ENCODE assay signal across 8 mouse cellular contexts in genomic region chr4:155491529-155492130, GRCm38 (mm10). TPM values are rescaled to one million over a fixed set of nuclear protein-coding genes. Genes with fewer than 3 reads are reported as not detected.
DNase-seq lines count a peak whose midpoint lies in the region; ATAC-seq and TF ChIP-seq lines count a peak whose summit lies in the region.

No protein-coding gene starts in this region.

- H3K4me3 ChIP-seq in heart, embryonic 14.5 days (ENCODE audit: control insufficient read depth in 1 of 2, insufficient read depth in 1 of 2, low read depth in 1 of 2, low read length in 2 of 2): peak overlapping the region; percentile 91 to 96
- H3K4me3 ChIP-seq in ES-E14 (ENCODE audit: insufficient read depth in 1 of 2, low read depth in 1 of 2, low read length in 2 of 2, poor library complexity in 1 of 2, severe bottlenecking in 1 of 2): peak overlapping the region; percentile 85 to 98
- H3K4me3 ChIP-seq in forebrain, embryonic 14.5 days (ENCODE audit: low read depth, low read length): peak overlapping the region; percentile 99
- H3K4me3 ChIP-seq in liver, embryonic 12.5 days: peak overlapping the region; percentile 99

- H3K36me3 ChIP-seq in heart, embryonic 14.5 days (ENCODE audit: control insufficient read depth, insufficient read depth, low read length): no peaks in the 10 kb centered on the region
- no peaks in the 10 kb centered on the region for H3K36me3 ChIP-seq in ES-E14 (ENCODE audit: control insufficient read depth, insufficient read depth, low read length, poor library complexity, severe bottlenecking)
- H3K36me3 ChIP-seq in forebrain, embryonic 14.5 days (ENCODE audit: control insufficient read depth, insufficient read depth, low read length): no peaks in the 10 kb centered on the region
- 0 out of 2 replicates have a peak, but pooled peaks cover 7% of the 10 kb centered on the region for H3K36me3 ChIP-seq in liver, embryonic 12.5 days

- in situ Hi-C loops in ES-E14 (cut with MboI; ENCODE audit: low sequenced_read_pairs in 2 of 2, unreplicated experiment in 2 of 2): no loop called here

- H3K4me2 ChIP-seq in heart, embryonic 14.5 days (ENCODE audit: low read length): peak overlapping the region; percentile 88
- H3K4me2 ChIP-seq in forebrain, embryonic 14.5 days (ENCODE audit: low read length): peak overlapping the region; percentile 77
- peak overlapping the region; percentile 100 for H3K4me2 ChIP-seq in liver, embryonic 12.5 days

- ATAC-seq in heart, embryonic 14.5 days (ENCODE audit: insufficient number of reproducible peaks, insufficient read depth, low FRiP score, low read depth): peak; percentile 31
- ATAC-seq in forebrain, embryonic 14.5 days: peak; percentile 57
- peak; percentile 33 for ATAC-seq in liver, embryonic 12.5 days

- peak overlapping the region; percentile 100 for H3K9ac ChIP-seq in heart, embryonic 14.5 days (ENCODE audit: low read length)
- peak overlapping the region; percentile 93 for H3K9ac ChIP-seq in ES-E14 (ENCODE audit: insufficient read depth, low read depth, low read length, poor library complexity, severe bottlenecking)
- peak overlapping the region; percentile 100 for H3K9ac ChIP-seq in forebrain, embryonic 14.5 days (ENCODE audit: low read length)
- H3K9ac ChIP-seq in liver, embryonic 12.5 days: peak overlapping the region; percentile 98

- DNase-seq in heart, postnatal 36 days: no peak
- DNase-seq in ES-E14 (ENCODE audit: low read depth, low spot score): no peak
- peak; percentile 44 for DNase-seq in forebrain, embryonic 14.5 days (ENCODE audit: low spot score)
- peak; percentile 54 for DNase-seq in retina, embryonic 14.5 days (ENCODE audit: low spot score)
- DNase-seq in left cerebral cortex, postnatal 4 days: no peak
- no peak for DNase-seq in gastrocnemius, adult 18-20 months (ENCODE audit: low spot score)

- H3K9me3 ChIP-seq in heart, embryonic 14.5 days (ENCODE audit: control insufficient read depth, low read length): no peaks in the 10 kb centered on the region
- no peaks in the 10 kb centered on the region for H3K9me3 ChIP-seq in ES-E14 (ENCODE audit: control insufficient read depth, insufficient read depth, low read depth, low read length)
- no peaks in the 10 kb centered on the region for H3K9me3 ChIP-seq in forebrain, embryonic 14.5 days (replicated peaks; ENCODE audit: control insufficient read depth, low read length)
- no peaks in the 10 kb centered on the region for H3K9me3 ChIP-seq in liver, embryonic 12.5 days (replicated peaks)

- H3K4me1 ChIP-seq in heart, embryonic 14.5 days (ENCODE audit: control insufficient read depth in 2 of 2, insufficient read depth in 2 of 2, low read length in 2 of 2): peaks cover 33 to 62% of the 10 kb centered on the region in 2 experiments
- peaks cover 2 to 17% of the 10 kb centered on the region in 2 experiments; a peak in 3 of 4 replicates for H3K4me1 ChIP-seq in ES-E14 (ENCODE audit: control insufficient read depth in 2 of 2, insufficient read depth in 2 of 2, low read length in 2 of 2, poor library complexity in 1 of 2)
- peaks cover 32% of the 10 kb centered on the region for H3K4me1 ChIP-seq in forebrain, embryonic 14.5 days (ENCODE audit: control insufficient read depth, insufficient read depth, low read length)
- peaks cover 80% of the 10 kb centered on the region for H3K4me1 ChIP-seq in liver, embryonic 12.5 days

- peak overlapping the region; percentile 85 to 88 for H3K27ac ChIP-seq in heart, embryonic 14.5 days (replicated peaks in 1 of 2; ENCODE audit: control insufficient read depth in 1 of 2, insufficient read depth in 1 of 2, low read depth in 2 of 2, low read length in 2 of 2)
- H3K27ac ChIP-seq in ES-E14 (ENCODE audit: insufficient read depth, low read depth, low read length, poor library complexity, severe bottlenecking): peak overlapping the region; percentile 73
- peak overlapping the region; percentile 94 for H3K27ac ChIP-seq in forebrain, embryonic 14.5 days (ENCODE audit: low read depth, low read length)
- H3K27ac ChIP-seq in liver, embryonic 12.5 days: peak overlapping the region; percentile 84

- no peaks in the 10 kb centered on the region for H3K27me3 ChIP-seq in heart, embryonic 14.5 days (ENCODE audit: control insufficient read depth, insufficient read depth, low read length)
- no peaks in the 10 kb centered on the region for H3K27me3 ChIP-seq in forebrain, embryonic 14.5 days (replicated peaks; ENCODE audit: control insufficient read depth, insufficient read depth, low read length)
- 0 out of 2 replicates have a peak, but pooled peaks cover 2% of the 10 kb centered on the region for H3K27me3 ChIP-seq in liver, embryonic 12.5 days (replicated peaks)

- intact Hi-C loops in heart, postnatal 36 days (cut with DNase I): no loop called here
- intact Hi-C loops in left cerebral cortex, postnatal 4 days (cut with DNase I): no loop called here

- WGBS in heart, embryonic 14.5 days: 1% methylated on average over 41 of the region's 54 CpGs
- WGBS in forebrain, embryonic 14.5 days: under 1% methylated on average over 47 of the region's 54 CpGs
- WGBS in liver, embryonic 12.5 days (ENCODE audit: insufficient replicate concordance): under 1% methylated on average over 54 of the region's 54 CpGs

TF ChIP-seq in ES-E14, 5 proteins besides CTCF, POLR2A, EP300 and RAD21:
- no peak for TF ChIP-seq HCFC1 (IDR thresholded peaks at IDR 0.05; ENCODE audit: borderline replicate concordance, insufficient read depth, low read length)
TF ChIP-seq in ES-E14: peak in this region for 0.

RNA-seq across cellular contexts. Expression of gene Gnb1, which starts 0.5 kb away (rescaled TPM):
- 375 and 396 TPM in 2 replicates for polyA plus RNA-seq in heart, embryonic 14.5 days (2014; fragmentation: Nextera tagmentation; extraction: Ambion mirVana)
- total RNA-seq in heart, postnatal 36 days (2021): 100 to 1,000 TPM; 176 to 187 TPM
- 134 and 156 TPM in 2 replicates for total RNA-seq in ES-E14 (2012; rRNA removed)
- polyA plus RNA-seq in forebrain, embryonic 14.5 days (2014; fragmentation: Nextera tagmentation; extraction: Ambion mirVana): 1,105 and 1,139 TPM in 2 replicates
- 174 and 177 TPM in 2 replicates for polyA plus RNA-seq in liver, embryonic 12.5 days (2016; fragmentation: Nextera tagmentation; extraction: Ambion mirVana)
- 1,000 to 10,000 TPM; 1,273 to 1,305 TPM for total RNA-seq in left cerebral cortex, postnatal 4 days (2021)
- 10 to 100 TPM; 48.6 to 59.8 TPM for total RNA-seq in gastrocnemius, adult 18-20 months (2021)

RNA-seq across cellular contexts. Expression of gene Tmem52, which starts 22.7 kb away (rescaled TPM):
- not detected in 2 replicates for polyA plus RNA-seq in heart, embryonic 14.5 days (2014; fragmentation: Nextera tagmentation; extraction: Ambion mirVana)
- 1 to 10 TPM; 4.5 to 10.0 TPM for total RNA-seq in heart, postnatal 36 days (2021)
- total RNA-seq in ES-E14 (2012; rRNA removed): 0.58 and 0.67 TPM in 2 replicates
- 0.40 TPM in 1 of 2 replicates, not detected in the other for polyA plus RNA-seq in forebrain, embryonic 14.5 days (2014; fragmentation: Nextera tagmentation; extraction: Ambion mirVana)
- polyA plus RNA-seq in liver, embryonic 12.5 days (2016; fragmentation: Nextera tagmentation; extraction: Ambion mirVana): not detected in 2 replicates
- not detected for total RNA-seq in left cerebral cortex, postnatal 4 days (2021)
- total RNA-seq in gastrocnemius, adult 18-20 months (2021): 100 to 1,000 TPM; 138 to 243 TPM

Comparison
In these comparisons a context has a peak if more than half of its experiments do, and no peak if none do; other contexts are left out.
1. DNase-seq: peak in forebrain, embryonic 14.5 days (single experiment) and retina, embryonic 14.5 days (single experiment); none in heart, postnatal 36 days (0 of 2), ES-E14 (single experiment), left cerebral cortex, postnatal 4 days (single experiment) and gastrocnemius, adult 18-20 months (single experiment).
2. RNA of gene Tmem52, which starts 22.7 kb away (total RNA-seq): 138 to 243 TPM in gastrocnemius, adult 18-20 months; 4.5 to 10.0 TPM in heart, postnatal 36 days, 0.58 to 0.67 TPM in ES-E14 and not detected in left cerebral cortex, postnatal 4 days; every median in the first group is over 10 times any median in the second.
3. Peak in every context shown above with its lines, with median percentiles within 50 percentile points of each other: ATAC-seq, H3K27ac ChIP-seq, H3K4me2 ChIP-seq, H3K4me3 ChIP-seq and H3K9ac ChIP-seq.